Mouse (Mus musculus) brain, embryonic 14.5 days (tissue): ENCODE results near the gene Ddx39.
A peak's percentile ranks its signal among the peaks of the same experiment; 100 is the strongest.

Experiments
- CTCF ChIP-seq: fragments of 200-500 bp; IDR thresholded peaks from 2 replicates; pipeline ENCODE4 v1.5.1; 2012; ENCODE audit warnings: inconsistent platforms, mild to moderate bottlenecking, moderate library complexity, borderline replicate concordance; ENCODE audit not compliant: insufficient read depth, insufficient read length; ENCODE audit errors: extremely low read depth
- POLR2A ChIP-seq: fragments of 200-500 bp; IDR thresholded peaks from 2 replicates; pipeline ENCODE4 v1.6.1; 2012; ENCODE audit warnings: mild to moderate bottlenecking, inconsistent platforms, borderline replicate concordance; ENCODE audit not compliant: poor library complexity, insufficient read depth, insufficient read length, severe bottlenecking; ENCODE audit errors: extremely low read depth

- TF ChIP-seq POLR2A, result peak; percentile 68
- no peak for TF ChIP-seq CTCF
Measured at GRCm38 (mm10) chr8:83715031-83715690, at the start of gene Ddx39.
